Mouse (Mus musculus): ENCODE results near the gene Nadsyn1. TPM values are rescaled to one million over a fixed set of nuclear protein-coding genes. Genes with fewer than 3 reads are reported as not detected.

Nadsyn1 gene
- polyA plus RNA-seq, 1 experiment from 2014 or later: 9.2 TPM

GRCm38 (mm10) chr7:143755357-143756124 is 67.1 kb downstream of the Nadsyn1 start:
- no peak for ATAC-seq (ENCODE audit: low FRiP score, low TSS enrichment)
- peaks cover 3% of the 10 kb centered on the region for H3K27me3 ChIP-seq (ENCODE audit: control insufficient read depth, insufficient read depth, low read length)
- H3K36me3 ChIP-seq (ENCODE audit: control insufficient read depth, insufficient read depth, low read length): no peaks in the 10 kb centered on the region
- no peak overlapping the region for H3K4me2 ChIP-seq (replicated peaks; ENCODE audit: low read depth)
- H3K4me1 ChIP-seq (replicated peaks; ENCODE audit: control insufficient read depth, insufficient read depth): no peaks in the 10 kb centered on the region
- no peak overlapping the region for H3K27ac ChIP-seq (replicated peaks)
- no peak overlapping the region for H3K9ac ChIP-seq (ENCODE audit: low read length)
- no peak overlapping the region for H3K4me3 ChIP-seq (ENCODE audit: low read depth, low read length)
- no peak for TF ChIP-seq CTCF (IDR thresholded peaks at IDR 0.05; ENCODE audit: low read depth)
- no peak for TF ChIP-seq EP300 (optimal IDR thresholded peaks at IDR 0.05)
- H3K9me3 ChIP-seq (ENCODE audit: control insufficient read depth, low read length): no peaks in the 10 kb centered on the region
- DNase-seq (ENCODE audit: low spot score): no peak
- 79% methylated on average over 9 of the region's 9 CpGs for WGBS

- Histone ChIP-seq H3K9me3 (ENCODE audit: control insufficient read depth, low read length) (no peaks in the 10 kb centered on the region), H3K4me1 (replicated peaks; ENCODE audit: control insufficient read depth, insufficient read depth) (no peaks in the 10 kb centered on the region), H3K36me3 (ENCODE audit: control insufficient read depth, insufficient read depth, low read length) (no peaks in the 10 kb centered on the region), H3K27ac (replicated peaks) (no peak overlapping the region), H3K9ac (ENCODE audit: low read length) (no peak overlapping the region), H3K4me3 (ENCODE audit: low read depth, low read length) (no peak overlapping the region), H3K27me3 (ENCODE audit: control insufficient read depth, insufficient read depth, low read length) (peaks cover 3% of the 10 kb centered on the region), H3K4me2 (replicated peaks; ENCODE audit: low read depth) (no peak overlapping the region)
- TF ChIP-seq EP300 (optimal IDR thresholded peaks at IDR 0.05) (no peak), CTCF (IDR thresholded peaks at IDR 0.05; ENCODE audit: low read depth) (peak; percentile 91)
- DNase-seq (ENCODE audit: low spot score): peak; percentile 69
- WGBS: 25% methylated on average over 5 of the region's 5 CpGs
- ATAC-seq (ENCODE audit: low FRiP score, low TSS enrichment): no peak
Measured at GRCm38 (mm10) chr7:143753990-143754715, 68.5 kb downstream of the Nadsyn1 start.

GRCm38 (mm10) chr7:143752606-143753005 is 70.0 kb downstream of the Nadsyn1 start:
- H3K9me3 ChIP-seq (ENCODE audit: control insufficient read depth, low read length): no peaks in the 10 kb centered on the region
- no peak overlapping the region for H3K4me3 ChIP-seq (ENCODE audit: low read depth, low read length)
- no peak for ATAC-seq (ENCODE audit: low FRiP score, low TSS enrichment)
- H3K27me3 ChIP-seq (ENCODE audit: control insufficient read depth, insufficient read depth, low read length): peaks cover 3% of the 10 kb centered on the region
- H3K4me2 ChIP-seq (replicated peaks; ENCODE audit: low read depth): no peak overlapping the region
- 86% methylated on average over 3 of the region's 3 CpGs for WGBS
- no peak overlapping the region for H3K27ac ChIP-seq (replicated peaks)
- no peak for DNase-seq (ENCODE audit: low spot score)
- H3K4me1 ChIP-seq (replicated peaks; ENCODE audit: control insufficient read depth, insufficient read depth): no peaks in the 10 kb centered on the region
- no peak for TF ChIP-seq CTCF (IDR thresholded peaks at IDR 0.05; ENCODE audit: low read depth)
- no peak for TF ChIP-seq EP300 (optimal IDR thresholded peaks at IDR 0.05)
- no peak overlapping the region for H3K9ac ChIP-seq (ENCODE audit: low read length)
- no peaks in the 10 kb centered on the region for H3K36me3 ChIP-seq (ENCODE audit: control insufficient read depth, insufficient read depth, low read length)

GRCm38 (mm10) chr7:143752056-143752455 is 70.6 kb downstream of the Nadsyn1 start:
- H3K36me3 ChIP-seq (ENCODE audit: control insufficient read depth, insufficient read depth, low read length): no peaks in the 10 kb centered on the region
- no peak overlapping the region for H3K4me3 ChIP-seq (ENCODE audit: low read depth, low read length)
- H3K9me3 ChIP-seq (ENCODE audit: control insufficient read depth, low read length): no peaks in the 10 kb centered on the region
- DNase-seq (ENCODE audit: low spot score) (no peak), ATAC-seq (ENCODE audit: low FRiP score, low TSS enrichment) (no peak)
- no peak overlapping the region for H3K4me2 ChIP-seq (replicated peaks; ENCODE audit: low read depth)
- 62% methylated on average over 4 of the region's 4 CpGs for WGBS
- no peak for TF ChIP-seq CTCF (IDR thresholded peaks at IDR 0.05; ENCODE audit: low read depth)
- no peak for TF ChIP-seq EP300 (optimal IDR thresholded peaks at IDR 0.05)
- H3K9ac ChIP-seq (ENCODE audit: low read length): no peak overlapping the region
- no peak overlapping the region for H3K27ac ChIP-seq (replicated peaks)
- peaks cover 3% of the 10 kb centered on the region for H3K27me3 ChIP-seq (ENCODE audit: control insufficient read depth, insufficient read depth, low read length)
- H3K4me1 ChIP-seq (replicated peaks; ENCODE audit: control insufficient read depth, insufficient read depth): no peaks in the 10 kb centered on the region

- Histone ChIP-seq H3K9ac (ENCODE audit: low read length) (no peak overlapping the region), H3K36me3 (ENCODE audit: control insufficient read depth, insufficient read depth, low read length) (no peaks in the 10 kb centered on the region), H3K27ac (replicated peaks) (no peak overlapping the region), H3K4me3 (ENCODE audit: low read depth, low read length) (no peak overlapping the region), H3K4me1 (replicated peaks; ENCODE audit: control insufficient read depth, insufficient read depth) (no peaks in the 10 kb centered on the region), H3K27me3 (ENCODE audit: control insufficient read depth, insufficient read depth, low read length) (peaks cover 3% of the 10 kb centered on the region), H3K4me2 (replicated peaks; ENCODE audit: low read depth) (no peak overlapping the region), H3K9me3 (ENCODE audit: control insufficient read depth, low read length) (no peaks in the 10 kb centered on the region)
- DNase-seq (ENCODE audit: low spot score): no peak
- 59% methylated on average over 1 of the region's 1 CpGs for WGBS
- no peak for ATAC-seq (ENCODE audit: low FRiP score, low TSS enrichment)
- TF ChIP-seq EP300 (optimal IDR thresholded peaks at IDR 0.05): no peak
- TF ChIP-seq CTCF (IDR thresholded peaks at IDR 0.05; ENCODE audit: low read depth): no peak
Measured at GRCm38 (mm10) chr7:143751380-143751779, 71.3 kb downstream of the Nadsyn1 start.

- 67% methylated on average over 3 of the region's 3 CpGs for WGBS
- no peak for ATAC-seq (ENCODE audit: low FRiP score, low TSS enrichment)
- Histone ChIP-seq H3K36me3 (ENCODE audit: control insufficient read depth, insufficient read depth, low read length) (no peaks in the 10 kb centered on the region), H3K9me3 (ENCODE audit: control insufficient read depth, low read length) (no peaks in the 10 kb centered on the region), H3K4me3 (ENCODE audit: low read depth, low read length) (no peak overlapping the region), H3K27me3 (ENCODE audit: control insufficient read depth, insufficient read depth, low read length) (no peaks in the 10 kb centered on the region), H3K4me1 (replicated peaks; ENCODE audit: control insufficient read depth, insufficient read depth) (no peaks in the 10 kb centered on the region), H3K9ac (ENCODE audit: low read length) (no peak overlapping the region), H3K27ac (replicated peaks) (no peak overlapping the region), H3K4me2 (replicated peaks; ENCODE audit: low read depth) (no peak overlapping the region)
- no peak for DNase-seq (ENCODE audit: low spot score)
- TF ChIP-seq CTCF (IDR thresholded peaks at IDR 0.05; ENCODE audit: low read depth): no peak
- no peak for TF ChIP-seq EP300 (optimal IDR thresholded peaks at IDR 0.05)
Measured at GRCm38 (mm10) chr7:143749045-143749444, 73.6 kb downstream of the Nadsyn1 start.
